Mouse (Mus musculus) NIH3T3 (cell line): ENCODE data around the gene Als2cr12.
"Not testable (repeated sequence)": the region's sequence is repeated elsewhere in the genome, so short reads cannot be mapped to it uniquely, and the experiment has no call there.

Experiments
- DNase-seq: peaks from one replicate; pipeline ENCODE4 v3.0.0-alpha.2; 2012; ENCODE audit warnings: low read depth

Gene Als2cr12

GRCm38 (mm10) chr1:58695810-58696209 lies at the start of gene Als2cr12:
TSS of gene Als2cr12 (minus strand) at chr1:58695989.
- not testable (repeated sequence) for DNase-seq

- peak; percentile 54 for DNase-seq
Observed at GRCm38 (mm10) chr1:58744645-58745044, 48.9 kb upstream of the Als2cr12 start.

- DNase-seq = no peak
Observed at GRCm38 (mm10) chr1:58743252-58743651, 47.5 kb upstream of the Als2cr12 start.

GRCm38 (mm10) chr1:58742571-58743021 lies 46.8 kb upstream of the Als2cr12 start:
- peak; percentile 85 for DNase-seq

- DNase-seq = no peak
Observed at GRCm38 (mm10) chr1:58739529-58739928, 43.7 kb upstream of the Als2cr12 start.

GRCm38 (mm10) chr1:58736968-58737367 lies 41.2 kb upstream of the Als2cr12 start:
- no peak for DNase-seq

- DNase-seq = no peak
Observed at GRCm38 (mm10) chr1:58735962-58736361, 40.2 kb upstream of the Als2cr12 start.

GRCm38 (mm10) chr1:58734043-58734920 lies 38.5 kb upstream of the Als2cr12 start:
- no peak for DNase-seq

GRCm38 (mm10) chr1:58733636-58734035 lies 37.8 kb upstream of the Als2cr12 start:
- DNase-seq = no peak

- no peak for DNase-seq
Observed at GRCm38 (mm10) chr1:58728590-58728868, 32.7 kb upstream of the Als2cr12 start.

GRCm38 (mm10) chr1:58727747-58728589 lies 32.2 kb upstream of the Als2cr12 start:
- no peak for DNase-seq

GRCm38 (mm10) chr1:58727019-58727746 lies 31.4 kb upstream of the Als2cr12 start:
- no peak for DNase-seq

- DNase-seq = peak; percentile 81
Observed at GRCm38 (mm10) chr1:58725767-58726166, 30.0 kb upstream of the Als2cr12 start.

- DNase-seq = no peak
Observed at GRCm38 (mm10) chr1:58725095-58725494, 29.3 kb upstream of the Als2cr12 start.

- no peak for DNase-seq
Observed at GRCm38 (mm10) chr1:58724533-58724932, 28.7 kb upstream of the Als2cr12 start.

GRCm38 (mm10) chr1:58723809-58724405 lies 28.1 kb upstream of the Als2cr12 start:
- DNase-seq = no peak

- DNase-seq = no peak
Observed at GRCm38 (mm10) chr1:58723062-58723808, 27.4 kb upstream of the Als2cr12 start.

- DNase-seq = no peak
Observed at GRCm38 (mm10) chr1:58722115-58722938, 26.5 kb upstream of the Als2cr12 start.

GRCm38 (mm10) chr1:58720988-58721387 lies 25.2 kb upstream of the Als2cr12 start:
- DNase-seq = no peak

GRCm38 (mm10) chr1:58720090-58720489 lies 24.3 kb upstream of the Als2cr12 start:
- peak; percentile 65 for DNase-seq
